Mouse (Mus musculus) neural tube, embryonic 14.5 days (tissue): ENCODE measurements around the gene Tada1. TPM values are rescaled to one million over a fixed set of nuclear protein-coding genes. Genes with fewer than 3 reads are reported as not detected.

Experiments
- ATAC-seq: fragments of 200-750 bp; cut with Nextera tagmentation; 2 replicates; pipeline ENCODE4 v1.8.0; 2017; ENCODE audit warnings: low read depth, mild to moderate bottlenecking, moderate TSS enrichment, moderate library complexity
- H3K27ac ChIP-seq: fragments of 300-500 bp; sonication (generic); 2 replicates; pipeline ENCODE4 v1.5.1; 2014; ENCODE audit warnings: low read depth, mild to moderate bottlenecking, control low read depth, low read length, moderate library complexity, mixed read lengths
- H3K27me3 ChIP-seq: fragments of 300-500 bp; sonication (generic); 2 replicates; pipeline ENCODE4 v1.6.1; 2014; ENCODE audit warnings: low read length; ENCODE audit not compliant: control insufficient read depth, insufficient read depth
- H3K36me3 ChIP-seq: fragments of 300-500 bp; sonication (generic); 2 replicates; pipeline ENCODE4 v1.6.1; 2014; ENCODE audit warnings: low read length, mixed read lengths; ENCODE audit not compliant: control insufficient read depth, insufficient read depth
- H3K4me1 ChIP-seq: fragments of 300-500 bp; sonication (generic); 2 replicates; pipeline ENCODE4 v1.6.1; 2014; ENCODE audit warnings: low read length; ENCODE audit not compliant: control insufficient read depth, insufficient read depth
- H3K4me2 ChIP-seq: fragments of 300-500 bp; sonication (generic); 2 replicates; pipeline ENCODE4 v1.6.1; 2014; ENCODE audit warnings: mild to moderate bottlenecking, low read depth, low read length, control low read depth
- H3K4me3 ChIP-seq: fragments of 300-500 bp; sonication (generic); 2 replicates; pipeline ENCODE4 v1.5.1; 2014; ENCODE audit warnings: low read depth, low read length, control low read depth, mixed read lengths
- H3K9ac ChIP-seq: fragments of 300-500 bp; sonication (generic); replicated peaks from 2 replicates; pipeline ENCODE4 v1.6.1; 2014; ENCODE audit warnings: low read depth, mild to moderate bottlenecking, control low read depth, low read length, mixed read lengths
- H3K9me3 ChIP-seq: fragments of 300-500 bp; sonication (generic); 2 replicates; pipeline ENCODE4 v1.6.1; 2016; ENCODE audit warnings: low read length; ENCODE audit not compliant: control insufficient read depth
- WGBS: fragments of 180-500 bp; shearing (Covaris S2); extraction: QIAGEN DNeasy Blood & Tissue Kit; methylation state at CpG from one replicate; pipeline ENCODE4 v1.1.7; 2014; 5-methylcytosine and 5-hydroxymethylcytosine counted together
- polyA plus RNA-seq: library from polyadenylated mRNA; unstranded; fragments of >200 nt; fragmentation: Nextera tagmentation; extraction: Ambion mirVana; gene quantifications from 2 replicates; pipeline ENCODE4 v1.2.1, GENCODE M21; 2014

Tada1 gene
- 83.6 and 84.0 TPM in 2 replicates for polyA plus RNA-seq

DNA sequence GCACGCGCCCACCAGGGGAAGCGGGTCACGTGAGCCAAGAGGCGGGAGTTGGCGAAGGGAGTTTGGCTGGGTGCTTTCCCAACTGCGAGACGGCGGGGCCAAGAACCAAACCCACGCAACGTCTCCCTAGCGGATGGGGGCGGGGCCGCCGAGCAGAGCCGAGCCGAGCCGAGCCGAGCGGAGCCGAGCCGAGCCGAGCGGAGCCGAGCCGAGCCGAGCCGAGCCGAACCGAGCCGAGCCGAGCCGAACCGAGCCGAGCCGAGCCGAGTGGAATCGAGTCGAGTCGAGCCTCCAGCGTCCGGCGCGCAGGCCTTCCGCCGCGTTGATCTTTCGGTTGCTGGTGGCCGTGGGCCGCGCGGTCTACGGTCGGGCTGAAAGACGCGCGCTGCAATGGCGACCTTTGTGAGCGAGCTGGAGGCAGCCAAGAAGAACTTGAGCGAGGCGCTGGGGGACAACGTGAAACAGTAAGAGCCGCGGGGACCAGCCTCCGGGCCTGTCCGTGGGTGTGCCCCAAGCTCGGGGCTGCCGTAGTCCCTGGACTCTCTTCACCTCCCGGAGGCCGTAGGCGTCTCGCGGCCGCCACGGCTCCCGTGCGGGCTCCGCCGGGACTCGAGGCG, at the start of gene Tada1:
Tada1 (plus strand) TSS at position 85 of the 617 bp plus-strand sequence.
- H3K36me3 ChIP-seq = peaks cover 10% of the 10 kb centered on the region; the same call in 1 of the 2 replicates
- peak within 1 kb of the TSS; percentile 75 for H3K4me2 ChIP-seq
- peaks cover 2% of the 10 kb centered on the region; the same call in 1 of the 2 replicates for H3K27me3 ChIP-seq
- H3K9me3 ChIP-seq = no peaks in the 10 kb centered on the region
- H3K9ac ChIP-seq = peak within 1 kb of the TSS; percentile 93
- peak within 1 kb of the TSS; percentile 86 for H3K27ac ChIP-seq
- peak within 1 kb of the TSS; percentile 96 for H3K4me3 ChIP-seq
- H3K4me1 ChIP-seq = peaks cover 17% of the 10 kb centered on the region
- under 1% methylated on average over 51 of the region's 81 CpGs for WGBS
- ATAC-seq = peak; percentile 96

DNA sequence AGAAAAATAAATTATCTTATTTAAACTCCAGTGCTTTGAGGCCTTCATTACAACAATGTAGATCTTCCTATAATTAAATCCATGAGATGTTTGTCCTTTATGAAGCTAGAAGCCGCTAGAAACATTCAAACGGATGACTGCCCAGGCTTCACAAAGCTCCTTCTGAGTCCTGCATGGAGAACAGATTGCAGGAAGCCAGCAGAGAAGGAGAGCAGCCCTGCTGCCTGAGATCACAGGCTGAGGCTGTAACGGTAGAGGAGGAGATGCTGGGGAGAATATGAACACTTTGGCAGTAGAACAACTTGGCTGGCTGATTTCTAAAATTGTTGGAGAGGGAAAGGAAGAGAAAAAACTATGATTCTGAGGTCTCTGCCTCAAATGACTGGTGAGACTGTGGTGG, 48.1 kb upstream of the Tada1 start:
- WGBS = 63% methylated on average over 3 of the region's 3 CpGs
- H3K36me3 ChIP-seq = no peaks in the 10 kb centered on the region

DNA sequence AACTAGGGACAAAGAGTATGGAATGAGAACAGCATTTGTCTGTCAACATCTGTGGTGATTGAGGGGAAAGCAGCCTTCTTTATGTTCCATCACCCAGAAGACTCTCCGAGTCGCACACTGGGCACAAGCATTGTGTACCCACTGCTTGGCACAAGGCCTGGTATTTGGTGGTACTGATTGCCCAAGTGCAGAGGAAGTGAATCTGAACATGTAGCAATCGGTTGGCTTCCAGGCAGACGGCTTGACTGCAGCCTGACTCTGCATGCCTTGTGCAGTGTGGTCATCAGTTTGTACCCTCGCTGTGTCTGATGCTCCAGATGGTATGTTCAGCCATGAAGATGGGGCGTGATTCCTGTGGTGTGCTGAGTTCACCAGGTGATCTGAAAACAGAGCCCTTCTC, 39.8 kb upstream of the Tada1 start:
- H3K4me3 ChIP-seq = no peak overlapping the region
- H3K4me1 ChIP-seq = peaks cover under 1% of the 10 kb centered on the region
- no peaks in the 10 kb centered on the region for H3K9me3 ChIP-seq
- no peak overlapping the region for H3K4me2 ChIP-seq
- ATAC-seq = no peak
- no peaks in the 10 kb centered on the region for H3K27me3 ChIP-seq
- H3K36me3 ChIP-seq = no peaks in the 10 kb centered on the region
- no peak overlapping the region for H3K27ac ChIP-seq
- H3K9ac ChIP-seq = no peak overlapping the region
- WGBS = 81% methylated on average over 6 of the region's 6 CpGs

More for the DNA sequence above, 48.1 kb upstream of the Tada1 start:
- no peak overlapping the region for H3K4me2 ChIP-seq
- no peaks in the 10 kb centered on the region for H3K9me3 ChIP-seq
- H3K27me3 ChIP-seq = no peaks in the 10 kb centered on the region
- H3K27ac ChIP-seq = no peak overlapping the region
- H3K4me3 ChIP-seq = no peak overlapping the region
- no peak for ATAC-seq
- no peak overlapping the region for H3K9ac ChIP-seq
- H3K4me1 ChIP-seq = no peaks in the 10 kb centered on the region

DNA sequence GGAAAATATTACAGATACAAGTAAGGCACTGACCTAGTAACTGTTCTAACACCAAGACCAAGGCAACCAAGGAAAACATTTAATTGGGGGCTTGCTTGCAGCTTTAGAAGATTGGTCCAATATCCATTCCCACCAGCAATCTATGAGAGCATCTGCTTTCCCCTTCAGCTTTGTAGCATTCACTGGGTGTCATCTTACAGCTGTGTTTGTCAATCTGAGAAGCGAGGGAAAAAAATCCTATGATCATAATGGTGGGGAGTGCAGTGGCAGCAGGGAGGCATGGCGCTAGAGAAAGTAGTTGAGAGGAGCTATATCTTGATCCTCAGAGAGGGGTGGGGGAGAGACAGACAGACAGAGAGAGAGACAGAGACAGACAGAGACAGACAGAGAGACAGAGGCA, 36.8 kb upstream of the Tada1 start:
- Histone ChIP-seq H3K9ac (no peak overlapping the region), H3K4me2 (no peak overlapping the region), H3K36me3 (no peaks in the 10 kb centered on the region), H3K4me3 (no peak overlapping the region), H3K9me3 (no peaks in the 10 kb centered on the region), H3K27me3 (no peaks in the 10 kb centered on the region), H3K27ac (no peak overlapping the region), H3K4me1 (peaks cover 6% of the 10 kb centered on the region)
- no peak for ATAC-seq
- 64% methylated on average over 2 of the region's 2 CpGs for WGBS

DNA sequence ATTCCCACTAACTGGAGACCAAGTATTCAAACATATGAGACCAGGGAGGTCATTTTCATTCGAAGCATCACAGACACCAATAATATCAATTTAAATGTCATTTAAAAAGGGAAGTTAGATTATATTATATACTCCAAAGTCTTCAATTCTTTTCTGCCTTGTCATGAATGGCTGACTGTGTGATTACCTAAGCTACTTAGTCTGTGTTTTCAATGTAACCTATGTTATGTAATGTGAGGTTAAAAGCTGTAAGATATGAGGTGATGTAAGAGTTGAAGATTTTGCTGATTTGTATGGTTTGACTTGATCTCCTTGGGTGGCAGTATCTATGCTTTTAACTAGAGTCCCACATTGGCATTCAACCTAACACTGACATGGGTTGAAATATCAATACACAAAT, 36.4 kb upstream of the Tada1 start:
- Histone ChIP-seq H3K4me2 (no peak overlapping the region), H3K27ac (no peak overlapping the region), H3K4me3 (no peak overlapping the region), H3K9ac (no peak overlapping the region), H3K27me3 (no peaks in the 10 kb centered on the region), H3K36me3 (no peaks in the 10 kb centered on the region), H3K4me1 (peaks cover 6% of the 10 kb centered on the region), H3K9me3 (no peaks in the 10 kb centered on the region)
- 74% methylated on average over 1 of the region's 1 CpGs for WGBS
- ATAC-seq = no peak

DNA sequence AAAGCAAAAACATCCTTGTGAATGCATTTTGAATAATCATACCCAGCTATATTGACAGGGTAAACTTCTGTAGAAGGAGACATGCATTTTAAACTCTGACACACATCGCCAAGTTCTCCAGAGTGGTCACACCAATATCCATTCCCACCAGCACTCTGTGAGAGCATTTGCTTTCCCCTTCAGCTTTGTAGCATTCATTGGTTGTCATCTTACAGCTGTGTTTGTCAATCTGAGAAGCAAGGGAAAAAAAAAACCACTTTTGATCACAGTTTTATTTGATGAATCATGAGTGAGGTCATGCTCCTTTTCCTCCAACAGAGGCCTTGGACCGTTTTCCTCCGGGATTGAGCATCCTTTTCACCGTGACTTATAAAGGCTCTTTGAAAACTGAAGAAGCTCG, 35.3 kb upstream of the Tada1 start:
- ATAC-seq = no peak
- H3K27ac ChIP-seq = no peak overlapping the region
- H3K9me3 ChIP-seq = no peaks in the 10 kb centered on the region

DNA sequence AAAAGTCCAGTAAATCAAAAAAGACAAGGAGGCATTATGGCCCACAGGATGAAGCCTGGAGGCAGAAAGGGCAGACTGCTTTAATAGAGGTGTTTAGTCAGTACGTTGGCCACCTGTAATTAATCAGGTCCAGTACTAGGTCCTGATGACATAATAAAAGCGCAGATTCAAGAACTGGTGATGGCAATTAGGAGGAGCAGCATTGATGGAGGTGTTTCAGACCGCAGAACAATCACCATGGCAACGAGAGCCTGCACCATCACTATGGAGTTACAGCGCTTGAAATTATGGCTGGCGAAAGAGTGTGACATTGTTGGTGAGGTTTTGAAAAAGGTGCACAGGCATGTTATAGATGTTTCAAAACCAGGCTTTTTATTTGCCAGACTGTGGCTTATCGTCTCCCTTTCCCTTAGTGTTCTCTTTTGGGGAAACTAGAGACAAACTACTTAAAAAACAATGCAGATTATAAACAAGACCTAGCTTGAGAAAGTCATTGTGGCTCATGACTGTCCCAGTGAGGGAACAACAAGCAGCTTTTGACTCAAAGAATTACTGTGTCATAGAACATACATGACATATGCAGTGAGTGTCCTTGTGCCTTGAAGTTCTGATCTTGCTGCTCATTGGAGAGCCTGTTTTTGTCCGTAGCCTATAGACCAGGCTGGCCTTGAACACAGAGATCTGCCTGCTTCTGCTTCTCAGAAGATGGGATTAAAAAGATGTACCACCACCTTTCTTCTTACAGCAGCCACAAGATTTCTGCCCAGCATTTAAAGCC, 34.4 kb upstream of the Tada1 start:
- Histone ChIP-seq H3K27me3 (no peaks in the 10 kb centered on the region), H3K4me2 (no peak overlapping the region), H3K4me1 (peaks cover 6% of the 10 kb centered on the region), H3K9me3 (no peaks in the 10 kb centered on the region), H3K36me3 (no peaks in the 10 kb centered on the region), H3K9ac (no peak overlapping the region), H3K27ac (no peak overlapping the region), H3K4me3 (no peak overlapping the region)
- peak; percentile 89 for ATAC-seq
- WGBS = 32% methylated on average over 8 of the region's 8 CpGs

More for the DNA sequence above, 35.3 kb upstream of the Tada1 start:
- Histone ChIP-seq H3K4me3 (no peak overlapping the region), H3K4me1 (peaks cover 6% of the 10 kb centered on the region), H3K4me2 (no peak overlapping the region), H3K36me3 (no peaks in the 10 kb centered on the region), H3K27me3 (no peaks in the 10 kb centered on the region), H3K9ac (no peak overlapping the region)
- 32% methylated on average over 5 of the region's 5 CpGs for WGBS

DNA sequence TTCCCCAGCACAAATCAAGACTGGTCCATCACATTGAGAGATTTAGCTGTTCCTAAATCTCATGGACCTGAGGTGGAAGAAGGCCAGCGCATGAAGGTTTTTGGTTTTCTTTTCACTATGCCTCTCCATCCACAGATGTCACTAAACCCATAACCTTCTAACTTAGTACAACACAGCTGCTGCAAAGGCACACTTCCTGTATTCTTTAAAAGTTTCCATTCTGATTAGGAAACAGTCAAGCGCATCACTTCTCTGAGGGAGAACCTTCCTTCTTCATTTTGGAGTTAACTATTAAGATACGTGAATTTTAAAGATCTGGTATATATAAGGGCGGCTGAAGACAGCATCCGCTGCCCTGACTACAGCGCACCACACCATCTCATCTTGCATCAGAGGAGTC, 33.3 kb upstream of the Tada1 start:
- Histone ChIP-seq H3K4me3 (no peak overlapping the region), H3K27ac (no peak overlapping the region), H3K9me3 (no peaks in the 10 kb centered on the region), H3K4me2 (no peak overlapping the region), H3K27me3 (no peaks in the 10 kb centered on the region), H3K9ac (no peak overlapping the region), H3K4me1 (peaks cover 6% of the 10 kb centered on the region), H3K36me3 (no peaks in the 10 kb centered on the region)
- no peak for ATAC-seq
- 94% methylated on average over 6 of the region's 6 CpGs for WGBS

DNA sequence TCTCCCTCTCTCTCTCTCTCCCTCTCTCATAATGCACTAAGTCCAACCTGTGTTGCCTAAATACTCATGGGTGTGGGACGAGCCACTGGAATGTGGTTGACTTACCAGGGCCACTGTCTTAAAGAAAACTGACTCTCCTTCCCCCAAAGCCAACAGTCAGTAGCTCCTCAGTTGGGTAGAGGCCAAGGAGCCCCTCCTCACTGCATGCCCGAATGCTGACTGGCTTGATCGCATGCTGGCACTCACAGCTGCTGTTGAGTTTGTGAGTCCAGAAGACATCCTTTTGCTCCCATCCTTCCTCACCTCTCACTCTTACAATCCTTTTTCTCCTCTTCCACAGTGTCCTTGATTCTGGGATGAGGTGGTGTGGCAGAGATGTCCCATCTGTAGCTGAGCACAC, 32.0 kb upstream of the Tada1 start:
- H3K9ac ChIP-seq = no peak overlapping the region
- no peak for ATAC-seq
- no peaks in the 10 kb centered on the region for H3K27me3 ChIP-seq
- no peak overlapping the region for H3K4me2 ChIP-seq
- 87% methylated on average over 3 of the region's 3 CpGs for WGBS
- H3K36me3 ChIP-seq = no peaks in the 10 kb centered on the region
- no peak overlapping the region for H3K4me3 ChIP-seq
- no peak overlapping the region for H3K27ac ChIP-seq
- peaks cover 6% of the 10 kb centered on the region for H3K4me1 ChIP-seq
- H3K9me3 ChIP-seq = no peaks in the 10 kb centered on the region
